Mouse (Mus musculus) R1 (cell line): ENCODE results near the gene Ptms.
"Not testable (repeated sequence)": the region's sequence is repeated elsewhere in the genome, so short reads cannot be mapped to it uniquely, and the experiment has no call there.

Experiments used
- DNase-seq: peaks from one replicate; pipeline ENCODE4 v3.0.0-alpha.2; 2018; ENCODE audit warnings: low read depth, low spot score

Gene Ptms

GRCm38 (mm10) chr6:124904991-124905860 lies 14.7 kb downstream of the Ptms start:
- peak; percentile 58 for DNase-seq

- DNase-seq, result peak; percentile 95
These were observed 15.5 kb downstream of the Ptms start for GRCm38 (mm10) chr6:124904161-124904981.

GRCm38 (mm10) chr6:124903580-124904151 lies 16.2 kb downstream of the Ptms start:
- DNase-seq, result peak; percentile 97

GRCm38 (mm10) chr6:124901851-124902250 lies 18.1 kb downstream of the Ptms start:
- no peak for DNase-seq

- no peak for DNase-seq
These were observed 19.0 kb downstream of the Ptms start for GRCm38 (mm10) chr6:124900801-124901480.

- peak; percentile 34 for DNase-seq
These were observed 19.7 kb downstream of the Ptms start for GRCm38 (mm10) chr6:124900056-124900800.

GRCm38 (mm10) chr6:124898359-124898758 lies 21.5 kb downstream of the Ptms start:
- DNase-seq, result no peak

GRCm38 (mm10) chr6:124894113-124894512 lies 25.8 kb downstream of the Ptms start:
- not testable (repeated sequence) for DNase-seq

- no peak for DNase-seq
These were observed 28.9 kb downstream of the Ptms start for GRCm38 (mm10) chr6:124890997-124891396.

GRCm38 (mm10) chr6:124888555-124889125 lies 31.3 kb downstream of the Ptms start:
- no peak for DNase-seq

- no peak for DNase-seq
These were observed 31.9 kb downstream of the Ptms start, which contains the start of gene Cd4 for GRCm38 (mm10) chr6:124887986-124888385. Gene Cd4 (minus strand): TSS chr6:124888221.

- DNase-seq, result no peak
These were observed 33.9 kb downstream of the Ptms start for GRCm38 (mm10) chr6:124885956-124886381.

- DNase-seq, result no peak
These were observed 35.0 kb downstream of the Ptms start for GRCm38 (mm10) chr6:124884714-124885500.

GRCm38 (mm10) chr6:124883351-124883750 lies 36.6 kb downstream of the Ptms start:
- DNase-seq, result no peak

GRCm38 (mm10) chr6:124881821-124882220 lies 38.1 kb downstream of the Ptms start:
- DNase-seq, result no peak

GRCm38 (mm10) chr6:124879390-124879789 lies 40.5 kb downstream of the Ptms start:
- no peak for DNase-seq

GRCm38 (mm10) chr6:124874348-124874747 lies 45.6 kb downstream of the Ptms start:
- DNase-seq, result no peak

GRCm38 (mm10) chr6:124866560-124866959 lies 53.3 kb downstream of the Ptms start:
- DNase-seq, result no peak

GRCm38 (mm10) chr6:124865766-124866362 lies 54.0 kb downstream of the Ptms start:
- DNase-seq, result no peak
